13 mouse cellular contexts compared by ENCODE assay signal in the genomic region with DNA sequence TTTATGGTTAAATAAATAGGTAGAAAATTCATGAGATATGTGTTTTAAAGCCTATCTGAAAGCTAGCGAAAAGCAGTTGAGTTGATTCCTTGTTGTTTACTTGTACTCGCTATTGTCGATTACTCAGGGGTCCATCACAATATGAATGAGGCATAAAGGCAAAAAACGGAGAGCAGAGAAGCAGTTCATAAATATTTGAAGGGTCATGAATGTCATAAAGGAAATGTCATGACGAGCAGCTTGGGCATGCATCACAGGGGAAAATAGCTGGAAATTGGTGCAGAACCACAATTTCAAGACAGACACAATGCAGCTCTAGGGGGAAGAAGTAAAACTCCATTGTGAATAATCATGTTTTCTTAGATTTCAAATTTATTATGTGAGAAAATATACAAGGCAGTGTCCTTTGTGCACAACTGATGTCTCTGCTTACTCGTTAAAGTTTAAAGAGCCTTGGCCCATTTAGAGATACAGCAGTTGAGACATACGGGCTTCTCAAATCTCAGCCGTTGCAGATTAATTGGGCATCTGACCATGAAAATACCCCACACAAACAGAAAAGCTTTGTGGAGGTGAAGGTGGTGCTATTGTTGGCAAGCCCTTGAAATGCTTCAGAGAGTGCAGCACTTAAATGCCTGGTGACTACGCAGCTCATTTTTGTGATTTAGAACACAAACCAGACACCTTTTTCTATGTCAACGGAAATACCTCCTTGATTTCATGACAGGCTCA.
"Had no signal": no experiment of that assay in that cellular context is flagged by ENCODE, and none has a peak within 500 bp of the region (broad histone marks: within the 10 kb centered on the region; RNA-seq: fewer than 3 reads in every experiment).

No protein-coding gene starts in this region.

- H3K36me3 ChIP-seq: limb, embryonic 12.5 days; liver, embryonic 15.5 days; midbrain, embryonic 12.5 days had no signal

- H3K4me2 ChIP-seq: limb, embryonic 12.5 days; liver, embryonic 15.5 days; midbrain, embryonic 12.5 days had no signal

- DNase-seq: kidney, postnatal 4 days; liver; lung, adult 2 months; lung, postnatal 36 days; spleen, adult 18-20 months; thymus, adult 18-20 months; thymus, postnatal 14 days had no signal

- H3K4me1 ChIP-seq: limb, embryonic 12.5 days; liver, embryonic 15.5 days; midbrain, embryonic 12.5 days had no signal

- H3K4me3 ChIP-seq: layer of hippocampus, adult 2 months; limb, embryonic 12.5 days; liver, embryonic 15.5 days; midbrain, embryonic 12.5 days had no signal

- H3K27me3 ChIP-seq: limb, embryonic 12.5 days; liver, embryonic 15.5 days; midbrain, embryonic 12.5 days had no signal

- ATAC-seq: intestine, postnatal 0 days; lung, postnatal 0 days had no signal

- H3K9ac ChIP-seq: limb, embryonic 12.5 days; liver, embryonic 15.5 days; midbrain, embryonic 12.5 days had no signal

- H3K27ac ChIP-seq: layer of hippocampus, adult 2 months; limb, embryonic 12.5 days; liver, embryonic 15.5 days; midbrain, embryonic 12.5 days had no signal

- H3K9me3 ChIP-seq: limb, embryonic 12.5 days; liver, embryonic 15.5 days; midbrain, embryonic 12.5 days had no signal
